Mouse (Mus musculus): Measurements from ENCODE around the gene Gm49661. TPM values are rescaled to one million over a fixed set of nuclear protein-coding genes. Genes with fewer than 3 reads are reported as not detected.

Gene Gm49661
- polyA plus RNA-seq, 1 experiment from 2014 or later, result not detected

DNA sequence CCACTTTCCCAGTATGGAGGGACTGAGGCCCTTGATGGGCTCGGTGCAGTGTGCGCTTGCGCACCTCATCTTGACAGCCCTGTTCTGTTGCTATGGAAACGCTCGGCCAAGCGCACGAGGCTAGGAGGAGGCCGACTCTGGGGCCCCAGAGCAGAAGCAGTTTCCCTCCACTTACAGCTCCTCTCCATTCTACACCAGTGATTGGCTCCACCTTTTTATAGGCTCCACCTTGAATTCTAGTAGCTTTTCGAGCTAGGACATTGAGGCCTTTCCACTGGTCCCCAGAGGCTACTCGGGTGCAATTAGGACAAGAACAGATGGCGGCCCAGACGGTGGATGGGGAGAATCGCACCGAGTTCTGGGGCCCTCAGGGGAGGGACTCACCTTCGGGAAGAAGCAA is 34.4 kb downstream of the Gm49661 start:
- Histone ChIP-seq H3K36me3 (ENCODE audit: control insufficient read depth, insufficient read depth, low read length) (no peaks in the 10 kb centered on the region), H3K27ac (ENCODE audit: low read depth, low read length) (no peak overlapping the region), H3K9ac (ENCODE audit: low read depth, low read length) (no peak overlapping the region; the same call in 1 of the 2 replicates), H3K4me3 (ENCODE audit: low read depth, low read length) (peak overlapping the region; percentile 63; the same call in 1 of the 2 replicates), H3K4me2 (replicated peaks; ENCODE audit: low read depth, low read length) (peak overlapping the region; percentile 90), H3K4me1 (replicated peaks; ENCODE audit: control insufficient read depth, insufficient read depth, low read length) (peaks cover 14% of the 10 kb centered on the region), H3K27me3 (ENCODE audit: control insufficient read depth, insufficient read depth, low read length) (peaks cover 43% of the 10 kb centered on the region), H3K9me3 (ENCODE audit: control insufficient read depth, low read length) (no peaks in the 10 kb centered on the region)
- 1% methylated on average over 15 of the region's 15 CpGs for WGBS
- peak; percentile 89 for DNase-seq (ENCODE audit: low spot score)
- peak; percentile 74 for ATAC-seq (ENCODE audit: low FRiP score)

DNA sequence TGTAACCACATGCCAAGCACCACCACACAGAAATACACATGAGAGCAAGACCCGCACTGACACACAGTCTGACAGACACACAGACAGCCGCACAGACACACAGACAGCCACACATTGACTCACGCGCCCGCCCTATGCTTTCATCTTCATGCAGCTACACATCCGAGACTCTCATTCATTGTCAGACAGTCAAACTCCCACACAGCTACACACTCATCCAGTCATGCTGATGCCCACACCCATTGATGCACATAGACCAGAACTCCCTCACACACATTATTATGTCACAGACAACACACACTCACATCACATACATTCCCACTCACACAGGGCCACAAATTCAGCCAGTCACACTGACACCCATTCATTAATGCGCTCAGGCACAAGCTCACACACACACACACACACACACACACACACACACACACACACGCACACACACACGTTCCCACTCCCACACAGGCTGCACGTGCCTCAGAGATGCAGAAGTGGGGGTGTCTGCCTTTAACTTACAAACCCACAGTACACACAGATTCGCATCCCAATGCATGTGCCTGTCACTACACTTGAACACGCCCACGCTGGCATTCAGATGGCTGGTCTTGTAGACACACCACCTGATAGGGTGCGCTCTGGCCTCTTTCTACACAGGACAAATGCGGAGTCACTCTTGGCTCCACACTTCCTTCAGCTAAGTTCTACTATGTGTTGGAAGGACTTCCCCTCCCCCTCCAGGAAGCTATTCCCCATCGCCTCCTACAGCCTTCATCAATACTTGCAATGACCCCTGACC is 35.3 kb downstream of the Gm49661 start:
- H3K4me1 ChIP-seq (replicated peaks; ENCODE audit: control insufficient read depth, insufficient read depth, low read length), result peaks cover 14% of the 10 kb centered on the region
- H3K9ac ChIP-seq (ENCODE audit: low read depth, low read length), result no peak overlapping the region
- H3K27me3 ChIP-seq (ENCODE audit: control insufficient read depth, insufficient read depth, low read length), result peaks cover 48% of the 10 kb centered on the region
- H3K27ac ChIP-seq (ENCODE audit: low read depth, low read length), result no peak overlapping the region
- no peak overlapping the region for H3K4me2 ChIP-seq (replicated peaks; ENCODE audit: low read depth, low read length)
- no peaks in the 10 kb centered on the region for H3K36me3 ChIP-seq (ENCODE audit: control insufficient read depth, insufficient read depth, low read length)
- no peaks in the 10 kb centered on the region for H3K9me3 ChIP-seq (ENCODE audit: control insufficient read depth, low read length)
- DNase-seq (ENCODE audit: low spot score) (no peak), ATAC-seq (ENCODE audit: low FRiP score) (no peak)
- no peak overlapping the region for H3K4me3 ChIP-seq (ENCODE audit: low read depth, low read length)
- WGBS, result 81% methylated on average over 16 of the region's 16 CpGs

DNA sequence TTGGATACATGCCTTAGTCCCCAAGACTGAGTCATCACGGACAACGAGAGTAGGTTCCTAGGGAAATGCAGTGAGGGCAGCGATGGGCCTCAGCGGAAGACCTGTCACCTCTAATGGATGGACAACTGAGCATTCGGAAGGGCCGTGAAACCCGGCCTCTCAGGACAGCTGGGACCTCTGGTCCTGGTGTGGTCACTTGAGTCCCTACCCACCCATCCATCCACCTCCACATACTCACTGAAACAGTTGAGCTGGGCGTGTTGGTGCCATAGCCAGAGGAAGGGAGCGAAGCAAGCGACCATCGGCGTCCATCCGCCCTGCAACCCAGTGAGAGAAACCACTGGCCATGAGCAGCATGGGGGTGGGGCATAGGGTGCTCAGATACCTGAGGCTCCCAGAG is 38.7 kb downstream of the Gm49661 start:
- peaks cover 32% of the 10 kb centered on the region for H3K27me3 ChIP-seq (ENCODE audit: control insufficient read depth, insufficient read depth, low read length)
- no peak overlapping the region for H3K4me2 ChIP-seq (replicated peaks; ENCODE audit: low read depth, low read length)
- no peaks in the 10 kb centered on the region for H3K9me3 ChIP-seq (ENCODE audit: control insufficient read depth, low read length)
- DNase-seq (ENCODE audit: low spot score), result no peak
- H3K36me3 ChIP-seq (ENCODE audit: control insufficient read depth, insufficient read depth, low read length), result no peaks in the 10 kb centered on the region
- no peak overlapping the region for H3K4me3 ChIP-seq (ENCODE audit: low read depth, low read length)
- no peak overlapping the region for H3K27ac ChIP-seq (ENCODE audit: low read depth, low read length)
- 83% methylated on average over 13 of the region's 13 CpGs for WGBS
- ATAC-seq (ENCODE audit: low FRiP score), result no peak
- no peak overlapping the region for H3K9ac ChIP-seq (ENCODE audit: low read depth, low read length)
- H3K4me1 ChIP-seq (replicated peaks; ENCODE audit: control insufficient read depth, insufficient read depth, low read length), result peaks cover 9% of the 10 kb centered on the region

DNA sequence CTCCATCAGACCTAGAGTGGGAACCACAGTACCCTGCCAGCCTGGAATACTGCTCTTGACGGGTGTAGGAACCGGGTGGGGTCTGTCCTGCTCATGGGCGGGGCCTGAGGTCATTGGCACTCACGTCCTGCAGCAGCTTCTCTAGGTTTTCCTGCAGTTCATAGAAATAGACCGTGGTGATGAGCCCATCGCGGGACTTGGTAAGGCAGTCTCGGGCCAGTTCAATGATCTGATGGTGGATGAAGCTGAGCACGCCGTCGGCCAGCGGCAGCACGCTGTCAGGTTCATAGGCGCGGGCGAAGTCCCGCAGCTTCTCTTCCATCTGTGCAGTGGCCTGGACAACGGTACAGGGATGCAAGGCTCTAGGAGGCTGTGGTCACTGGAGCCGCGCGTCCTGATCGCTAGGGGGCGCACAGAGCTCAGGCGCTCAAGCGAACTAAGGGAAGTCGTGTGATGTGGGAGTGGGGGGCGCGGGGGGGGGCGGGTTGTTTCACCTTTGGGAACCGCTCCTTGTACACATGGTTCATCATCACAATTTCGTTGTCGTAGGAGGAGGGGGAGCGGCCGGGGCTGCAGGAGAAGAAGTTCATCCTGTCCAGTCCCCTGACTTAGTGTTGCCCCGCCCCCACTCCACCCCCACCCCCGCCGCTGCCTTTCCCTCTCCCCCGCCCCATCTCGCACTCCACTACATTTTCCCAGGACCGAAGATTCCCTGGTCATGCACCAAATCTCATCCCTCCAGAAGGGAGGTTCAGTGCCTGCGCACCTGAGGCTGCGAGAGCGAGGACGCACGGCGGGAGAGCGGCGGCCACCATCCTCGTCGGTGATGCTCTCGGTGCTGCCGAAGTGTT is 40.6 kb downstream of the Gm49661 start:
- peak overlapping the region; percentile 26 for H3K4me3 ChIP-seq (ENCODE audit: low read depth, low read length)
- DNase-seq (ENCODE audit: low spot score), result peak; percentile 89
- peaks cover 21% of the 10 kb centered on the region for H3K27me3 ChIP-seq (ENCODE audit: control insufficient read depth, insufficient read depth, low read length)
- 2% methylated on average over 45 of the region's 52 CpGs for WGBS
- no peak overlapping the region for H3K27ac ChIP-seq (ENCODE audit: low read depth, low read length)
- H3K36me3 ChIP-seq (ENCODE audit: control insufficient read depth, insufficient read depth, low read length), result no peaks in the 10 kb centered on the region
- H3K9ac ChIP-seq (ENCODE audit: low read depth, low read length), result no peak overlapping the region
- no peaks in the 10 kb centered on the region for H3K9me3 ChIP-seq (ENCODE audit: control insufficient read depth, low read length)
- ATAC-seq (ENCODE audit: low FRiP score), result peak; percentile 86
- no peaks in the 10 kb centered on the region for H3K4me1 ChIP-seq (replicated peaks; ENCODE audit: control insufficient read depth, insufficient read depth, low read length)
- peak overlapping the region; percentile 53 for H3K4me2 ChIP-seq (replicated peaks; ENCODE audit: low read depth, low read length)

DNA sequence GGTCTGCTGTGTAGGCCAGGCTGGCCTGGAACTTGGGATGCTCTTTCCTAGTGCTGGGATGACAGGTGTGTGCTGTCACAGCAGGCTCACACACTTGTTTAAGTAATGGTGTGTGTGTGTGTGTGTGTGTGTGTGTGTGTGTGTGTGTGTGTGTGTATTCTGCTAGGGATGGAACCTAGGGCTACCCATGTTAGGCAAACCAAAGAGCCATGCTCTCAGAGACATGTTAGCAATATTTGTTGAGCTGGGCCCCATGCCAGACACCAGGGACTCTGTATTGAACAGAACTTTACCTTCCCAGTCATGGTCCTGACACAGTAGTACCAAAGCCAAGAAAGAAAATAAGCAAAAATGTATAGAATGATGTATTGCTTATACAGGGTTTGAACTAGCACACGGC is 41.7 kb downstream of the Gm49661 start:
- H3K27me3 ChIP-seq (ENCODE audit: control insufficient read depth, insufficient read depth, low read length), result peaks cover 21% of the 10 kb centered on the region
- WGBS, result 93% methylated on average over 1 of the region's 1 CpGs

DNA sequence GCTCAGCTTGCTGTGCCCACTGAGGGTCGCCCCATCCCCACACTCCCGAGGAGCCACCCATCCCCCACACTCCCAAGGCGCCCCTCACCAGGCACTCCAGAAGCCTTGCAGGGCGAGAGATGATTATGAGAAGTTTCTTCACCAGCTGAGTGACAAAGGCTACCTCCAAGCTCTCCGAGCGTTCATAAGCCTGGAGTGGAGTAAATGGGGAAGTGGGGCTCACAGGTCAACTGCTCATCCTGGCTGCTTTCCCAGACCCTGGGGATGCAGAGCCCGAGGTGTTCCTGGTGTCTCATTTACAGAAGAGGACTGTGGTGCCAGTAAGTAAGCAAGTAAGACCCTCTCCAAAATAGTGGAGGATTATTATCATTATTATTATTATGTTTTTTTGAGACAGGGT is 43.7 kb downstream of the Gm49661 start:
- 73% methylated on average over 7 of the region's 7 CpGs for WGBS
- H3K36me3 ChIP-seq (ENCODE audit: control insufficient read depth, insufficient read depth, low read length), result no peaks in the 10 kb centered on the region
- DNase-seq (ENCODE audit: low spot score), result no peak

More for the DNA sequence above, 41.7 kb downstream of the Gm49661 start:
- Histone ChIP-seq H3K4me1 (replicated peaks; ENCODE audit: control insufficient read depth, insufficient read depth, low read length) (no peaks in the 10 kb centered on the region), H3K27ac (ENCODE audit: low read depth, low read length) (no peak overlapping the region), H3K4me3 (ENCODE audit: low read depth, low read length) (no peak overlapping the region), H3K9me3 (ENCODE audit: control insufficient read depth, low read length) (no peaks in the 10 kb centered on the region), H3K36me3 (ENCODE audit: control insufficient read depth, insufficient read depth, low read length) (no peaks in the 10 kb centered on the region), H3K4me2 (replicated peaks; ENCODE audit: low read depth, low read length) (no peak overlapping the region), H3K9ac (ENCODE audit: low read depth, low read length) (no peak overlapping the region)
- DNase-seq (ENCODE audit: low spot score), result no peak
- ATAC-seq (ENCODE audit: low FRiP score), result no peak

DNA sequence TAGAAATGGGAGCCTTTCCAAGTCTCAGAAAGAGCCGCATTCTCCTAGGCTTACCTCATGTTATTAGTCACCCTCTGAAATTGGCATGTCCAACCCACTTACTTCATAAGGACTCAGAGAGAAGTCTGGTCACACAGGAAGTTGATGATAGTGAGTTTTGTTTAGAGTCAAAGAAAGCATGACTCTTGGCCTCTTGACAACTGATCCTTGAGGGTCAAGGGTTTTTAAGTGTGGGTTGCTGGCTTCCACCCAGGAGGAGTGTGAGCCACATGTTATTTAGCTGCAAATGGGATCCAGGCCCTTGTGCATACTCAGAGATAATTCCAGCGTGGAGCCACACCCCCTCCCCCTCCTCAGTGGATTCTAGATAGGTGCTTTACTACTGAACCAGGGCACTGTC is 47.6 kb downstream of the Gm49661 start:
- H3K9ac ChIP-seq (ENCODE audit: low read depth, low read length), result no peak overlapping the region
- DNase-seq (ENCODE audit: low spot score) (no peak), ATAC-seq (ENCODE audit: low FRiP score) (no peak)
- WGBS, result 93% methylated on average over 2 of the region's 2 CpGs
- no peaks in the 10 kb centered on the region for H3K4me1 ChIP-seq (replicated peaks; ENCODE audit: control insufficient read depth, insufficient read depth, low read length)
- no peak overlapping the region for H3K27ac ChIP-seq (ENCODE audit: low read depth, low read length)
- H3K9me3 ChIP-seq (ENCODE audit: control insufficient read depth, low read length), result no peaks in the 10 kb centered on the region
- H3K4me2 ChIP-seq (replicated peaks; ENCODE audit: low read depth, low read length), result no peak overlapping the region
- H3K36me3 ChIP-seq (ENCODE audit: control insufficient read depth, insufficient read depth, low read length), result no peaks in the 10 kb centered on the region
- no peak overlapping the region for H3K4me3 ChIP-seq (ENCODE audit: low read depth, low read length)
- H3K27me3 ChIP-seq (ENCODE audit: control insufficient read depth, insufficient read depth, low read length), result peaks cover 12% of the 10 kb centered on the region

More for the DNA sequence above, 43.7 kb downstream of the Gm49661 start:
- Histone ChIP-seq H3K9me3 (ENCODE audit: control insufficient read depth, low read length) (no peaks in the 10 kb centered on the region), H3K27ac (ENCODE audit: low read depth, low read length) (no peak overlapping the region), H3K9ac (ENCODE audit: low read depth, low read length) (no peak overlapping the region), H3K4me2 (replicated peaks; ENCODE audit: low read depth, low read length) (no peak overlapping the region), H3K4me3 (ENCODE audit: low read depth, low read length) (no peak overlapping the region), H3K4me1 (replicated peaks; ENCODE audit: control insufficient read depth, insufficient read depth, low read length) (no peaks in the 10 kb centered on the region), H3K27me3 (ENCODE audit: control insufficient read depth, insufficient read depth, low read length) (peaks cover 15% of the 10 kb centered on the region)
- ATAC-seq (ENCODE audit: low FRiP score), result no peak

DNA sequence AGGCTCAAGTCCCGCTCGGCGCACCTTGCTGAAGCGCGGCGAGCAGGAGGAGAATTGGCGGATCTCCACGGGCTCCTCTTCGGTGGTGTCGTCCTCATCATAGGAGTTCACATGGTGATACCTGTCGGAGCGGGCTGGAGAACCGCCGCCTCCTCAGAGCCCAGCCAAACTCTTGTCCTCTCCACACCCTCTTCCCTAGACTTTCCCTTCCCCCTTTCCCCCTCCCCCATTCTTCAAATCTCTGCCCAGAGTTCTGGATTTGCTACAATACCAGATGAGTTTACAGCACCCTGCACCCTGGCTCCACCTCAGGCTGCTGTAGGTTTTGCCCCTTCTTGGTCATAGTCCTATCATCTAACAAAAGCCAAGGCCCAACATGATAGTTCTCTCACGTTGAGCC is 50.6 kb downstream of the Gm49661 start:
- peaks cover 27% of the 10 kb centered on the region for H3K27me3 ChIP-seq (ENCODE audit: control insufficient read depth, insufficient read depth, low read length)
- no peak for ATAC-seq (ENCODE audit: low FRiP score)

More for the DNA sequence above, 50.6 kb downstream of the Gm49661 start:
- 0 out of 2 replicates have a peak, but pooled peaks cover 2% of the 10 kb centered on the region for H3K36me3 ChIP-seq (ENCODE audit: control insufficient read depth, insufficient read depth, low read length)
- WGBS, result 87% methylated on average over 15 of the region's 15 CpGs
- no peaks in the 10 kb centered on the region for H3K4me1 ChIP-seq (replicated peaks; ENCODE audit: control insufficient read depth, insufficient read depth, low read length)
- no peak overlapping the region for H3K4me2 ChIP-seq (replicated peaks; ENCODE audit: low read depth, low read length)
- DNase-seq (ENCODE audit: low spot score), result no peak
- no peak overlapping the region for H3K9ac ChIP-seq (ENCODE audit: low read depth, low read length)
- no peak overlapping the region for H3K27ac ChIP-seq (ENCODE audit: low read depth, low read length)
- no peaks in the 10 kb centered on the region; the same call in 1 of the 2 replicates for H3K9me3 ChIP-seq (ENCODE audit: control insufficient read depth, low read length)
- H3K4me3 ChIP-seq (ENCODE audit: low read depth, low read length), result no peak overlapping the region

Measured in hindbrain, embryonic 11.5 days (tissue).